Mouse (Mus musculus) embryonic fibroblast, embryonic 13.5 days (primary cell): ENCODE results near the gene Sbno1.

Source experiments
- CTCF ChIP-seq: IDR thresholded peaks from 2 replicates; pipeline ENCODE4 v1.5.1; 2011; ENCODE audit warnings: mild to moderate bottlenecking, control low read depth, low read length, moderate library complexity, borderline replicate concordance; ENCODE audit not compliant: insufficient read depth
- POLR2A ChIP-seq: IDR thresholded peaks from 2 replicates; pipeline ENCODE4 v1.6.1; 2011; ENCODE audit warnings: low read depth, mild to moderate bottlenecking, control low read depth, low read length, moderate library complexity

- TF ChIP-seq CTCF (no peak), POLR2A (no peak)
These were observed 60.0 kb downstream of the Sbno1 start for GRCm38 (mm10) chr5:124365754-124366153.
